Mouse (Mus musculus) small intestine, adult 2 months (tissue): Measurements from ENCODE around the gene Mob3b. TPM values are rescaled to one million over a fixed set of nuclear protein-coding genes. Genes with fewer than 3 reads are reported as not detected.

Experiments used
- H3K27ac ChIP-seq: fragments of 200-500 bp; 2 replicates; pipeline ENCODE4 v1.5.1; 2012; ENCODE audit warnings: low read depth, low read length, control low read depth, inconsistent platforms; ENCODE audit not compliant: insufficient read depth
- H3K27me3 ChIP-seq: fragments of 200-500 bp; 2 replicates; pipeline ENCODE4 v1.6.1; 2012; ENCODE audit warnings: mild to moderate bottlenecking, moderate library complexity, low read length, inconsistent platforms; ENCODE audit not compliant: control insufficient read depth, insufficient read depth
- H3K36me3 ChIP-seq: fragments of 200-500 bp; 2 replicates; pipeline ENCODE4 v1.6.1; 2012; ENCODE audit warnings: mild to moderate bottlenecking, low read length, control low read depth, inconsistent platforms; ENCODE audit not compliant: control insufficient read depth, insufficient read depth
- H3K4me1 ChIP-seq: fragments of 200-500 bp; 2 replicates; pipeline ENCODE4 v1.6.1; 2012; ENCODE audit warnings: low read length, inconsistent platforms, mixed read lengths; ENCODE audit not compliant: control insufficient read depth, insufficient read depth, insufficient read length
- H3K4me3 ChIP-seq: fragments of 200-500 bp; 2 replicates; pipeline ENCODE4 v1.5.1; 2012; ENCODE audit warnings: low read depth, mild to moderate bottlenecking, control low read depth, inconsistent platforms, low read length, moderate library complexity
- CTCF ChIP-seq: fragments of 200-500 bp; IDR thresholded peaks from 2 replicates; pipeline ENCODE4 v1.5.1; 2012; ENCODE audit warnings: low read depth, mild to moderate bottlenecking, control low read depth, inconsistent platforms, low read length, moderate library complexity, mixed read lengths; ENCODE audit not compliant: insufficient replicate concordance, insufficient read length; ENCODE audit errors: extremely low read depth
- POLR2A ChIP-seq: fragments of 200-500 bp; IDR thresholded peaks from 2 replicates; pipeline ENCODE4 v1.6.1; 2012; ENCODE audit warnings: low read depth, mild to moderate bottlenecking, control low read depth, inconsistent platforms, low read length, moderate library complexity
- WGBS: fragments of 180-500 bp; shearing (Covaris S2); methylation state at CpG from one replicate; pipeline ENCODE4 v1.1.7; 2018; 5-methylcytosine and 5-hydroxymethylcytosine counted together
- polyA plus RNA-seq: library from polyadenylated mRNA; depleted of rRNA; stranded (reverse); fragments of >200 nt; gene quantifications from 2 replicates; pipeline ENCODE4 v1.2.3, GENCODE M21; 2012

The Mob3b gene
- polyA plus RNA-seq, 1 experiment, result 12.2 TPM

- 26% methylated on average over 9 of the region's 9 CpGs for WGBS
- Histone ChIP-seq H3K4me1 (peaks cover 33% of the 10 kb centered on the region), H3K27ac (peak overlapping the region; percentile 87), H3K36me3 (peaks cover under 1% of the 10 kb centered on the region; the same call in 1 of the 2 replicates), H3K27me3 (no peaks in the 10 kb centered on the region), H3K4me3 (peak overlapping the region; percentile 15; the same call in 1 of the 2 replicates)
- no peak for TF ChIP-seq CTCF
- no peak for TF ChIP-seq POLR2A
Measured at GRCm38 (mm10) chr4:34990659-34991058, 166.6 kb downstream of the Mob3b start.

- TF ChIP-seq POLR2A (no peak), CTCF (no peak)
- no peak overlapping the region for H3K4me3 ChIP-seq
- H3K4me1 ChIP-seq, result peaks cover 27% of the 10 kb centered on the region
- H3K36me3 ChIP-seq, result peaks cover 4% of the 10 kb centered on the region
- WGBS, result 61% methylated on average over 4 of the region's 4 CpGs
- H3K27ac ChIP-seq, result no peak overlapping the region
- H3K27me3 ChIP-seq, result no peaks in the 10 kb centered on the region
Measured at GRCm38 (mm10) chr4:34987568-34987967, 169.7 kb downstream of the Mob3b start.

GRCm38 (mm10) chr4:34987109-34987508 is 170.2 kb downstream of the Mob3b start:
- 35% methylated on average over 12 of the region's 12 CpGs for WGBS
- Histone ChIP-seq H3K36me3 (peaks cover 4% of the 10 kb centered on the region), H3K27ac (peak overlapping the region; percentile 39; the same call in 1 of the 2 replicates), H3K27me3 (no peaks in the 10 kb centered on the region), H3K4me1 (peaks cover 24% of the 10 kb centered on the region; the same call in 1 of the 2 replicates), H3K4me3 (no peak overlapping the region; the same call in 1 of the 2 replicates)
- TF ChIP-seq POLR2A, result no peak
- TF ChIP-seq CTCF, result no peak

GRCm38 (mm10) chr4:34986647-34987046 is 170.6 kb downstream of the Mob3b start:
- H3K27ac ChIP-seq, result no peak overlapping the region
- 68% methylated on average over 4 of the region's 4 CpGs for WGBS
- no peak for TF ChIP-seq POLR2A
- TF ChIP-seq CTCF, result no peak
- H3K4me3 ChIP-seq, result no peak overlapping the region
- H3K27me3 ChIP-seq, result no peaks in the 10 kb centered on the region
- peaks cover 4% of the 10 kb centered on the region for H3K36me3 ChIP-seq
- H3K4me1 ChIP-seq, result peaks cover 21% of the 10 kb centered on the region; the same call in 1 of the 2 replicates

GRCm38 (mm10) chr4:34984377-34984776 is 172.9 kb downstream of the Mob3b start:
- peaks cover 4% of the 10 kb centered on the region for H3K36me3 ChIP-seq
- H3K27me3 ChIP-seq, result no peaks in the 10 kb centered on the region
- peaks cover 12% of the 10 kb centered on the region; the same call in 1 of the 2 replicates for H3K4me1 ChIP-seq
- TF ChIP-seq CTCF (no peak), POLR2A (no peak)
- H3K4me3 ChIP-seq, result no peak overlapping the region
- H3K27ac ChIP-seq, result no peak overlapping the region
- WGBS, result 80% methylated on average over 4 of the region's 4 CpGs

GRCm38 (mm10) chr4:34983511-34983910 is 173.8 kb downstream of the Mob3b start:
- WGBS, result 78% methylated on average over 6 of the region's 6 CpGs
- no peak overlapping the region for H3K4me3 ChIP-seq
- H3K27me3 ChIP-seq, result no peaks in the 10 kb centered on the region
- no peak overlapping the region for H3K27ac ChIP-seq
- peaks cover 12% of the 10 kb centered on the region; the same call in 1 of the 2 replicates for H3K4me1 ChIP-seq
- peaks cover 4% of the 10 kb centered on the region for H3K36me3 ChIP-seq
- no peak for TF ChIP-seq CTCF
- TF ChIP-seq POLR2A, result no peak

GRCm38 (mm10) chr4:34981301-34982172 is 175.7 kb downstream of the Mob3b start:
- 84% methylated on average over 8 of the region's 8 CpGs for WGBS
- TF ChIP-seq CTCF (no peak), POLR2A (no peak)
- Histone ChIP-seq H3K4me3 (no peak overlapping the region), H3K36me3 (peaks cover 4% of the 10 kb centered on the region), H3K4me1 (peaks cover 2% of the 10 kb centered on the region; the same call in 1 of the 2 replicates), H3K27ac (no peak overlapping the region), H3K27me3 (no peaks in the 10 kb centered on the region)
